Mouse (Mus musculus) layer of hippocampus, adult 2 months (tissue): ENCODE results near the gene Parl. TPM values are rescaled to one million over a fixed set of nuclear protein-coding genes. Genes with fewer than 3 reads are reported as not detected.
A peak's percentile ranks its signal among the peaks of the same experiment; 100 is the strongest.

Experiments used
- DNase-seq, 2 experiments: peaks; one replicate each; pipeline ENCODE4 v3.0.0; 2022; ENCODE audit warnings: low spot score in 2 of 2
- H3K27ac ChIP-seq: fragments of 200-600 bp; 2 replicates; pipeline ENCODE4 v1.8.1; 2022
- H3K4me3 ChIP-seq: fragments of 200-600 bp; 2 replicates; pipeline ENCODE4 v1.8.1; 2022; ENCODE audit warnings: mild to moderate bottlenecking
- CTCF ChIP-seq: fragments of 200-600 bp; conservative IDR thresholded peaks from 2 replicates; pipeline ENCODE4 v1.8.1; 2022; ENCODE audit warnings: antibody characterized with exemption, mild to moderate bottlenecking, moderate library complexity
- total RNA-seq, 2 experiments: library from RNA; stranded (reverse); gene quantifications; 2 replicates each; pipeline ENCODE4 v1.2.3; 2021

Parl gene
- total RNA-seq, 2 experiments from 2014 or later, result 51.4 to 56.4 TPM

DNA sequence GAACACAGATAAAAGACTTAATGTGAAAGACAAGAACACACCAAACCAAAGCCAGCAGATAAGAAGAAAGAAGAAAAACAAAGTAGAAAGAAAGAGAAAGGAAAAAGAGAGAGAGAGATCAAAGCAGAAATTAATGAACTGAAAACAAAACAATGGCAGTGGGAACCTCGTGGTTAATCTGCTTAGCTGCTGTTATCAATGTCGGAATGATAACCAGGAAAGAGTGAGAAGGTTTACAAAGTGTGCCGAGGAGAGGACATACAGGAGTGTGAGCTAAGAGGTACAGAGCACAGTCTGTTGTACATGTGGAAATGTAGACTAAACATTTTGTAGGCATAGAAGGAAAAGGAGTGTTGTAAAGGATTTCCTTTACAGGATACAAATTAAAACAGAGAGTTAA lies 29.2 kb downstream of the Parl start:
- TF ChIP-seq CTCF, result no peak
- H3K27ac ChIP-seq, result no peak overlapping the region
- DNase-seq, result no peak
- no peak overlapping the region for H3K4me3 ChIP-seq

DNA sequence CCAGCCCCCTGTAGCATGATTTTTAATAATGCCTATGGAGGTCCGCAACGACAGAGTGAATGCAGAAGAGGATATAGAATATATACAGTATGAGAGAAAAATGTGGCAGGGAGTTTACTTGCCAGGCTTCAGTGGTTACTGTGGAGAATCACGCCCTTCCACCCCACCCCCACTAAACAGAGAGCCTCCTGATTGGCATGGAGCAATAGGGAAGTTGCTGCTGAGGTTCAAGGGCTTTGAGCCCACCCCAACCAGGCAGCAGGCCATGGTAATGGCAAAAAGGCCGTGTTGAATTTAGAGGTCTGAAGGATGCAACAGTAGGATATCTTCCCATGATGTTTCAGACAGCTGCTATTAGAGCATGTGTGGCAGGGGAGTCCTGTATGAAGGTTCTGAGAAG lies 30.8 kb downstream of the Parl start:
- no peak overlapping the region for H3K4me3 ChIP-seq
- H3K27ac ChIP-seq, result no peak overlapping the region
- TF ChIP-seq CTCF, result no peak
- no peak for DNase-seq

DNA sequence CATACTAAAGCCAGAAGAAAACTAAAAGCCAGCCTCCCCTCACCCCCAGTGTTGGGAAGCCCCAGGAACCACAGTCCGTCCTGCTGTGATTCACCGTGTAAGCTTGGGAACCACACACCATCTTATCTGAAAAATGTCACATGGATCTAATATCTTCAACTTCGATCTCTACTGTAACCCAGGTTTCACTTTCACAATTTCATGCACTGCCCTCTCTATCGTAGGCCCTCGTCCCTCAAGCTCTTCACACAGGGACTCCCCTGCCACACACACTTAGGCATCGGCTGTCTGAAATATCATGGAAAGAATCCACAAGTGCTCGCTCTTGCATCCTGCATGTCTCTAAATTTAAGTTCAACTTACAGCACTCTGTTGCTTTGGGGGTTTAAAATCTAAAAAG lies 37.1 kb downstream of the Parl start:
- TF ChIP-seq CTCF, result no peak
- Histone ChIP-seq H3K27ac (no peak overlapping the region), H3K4me3 (no peak overlapping the region)
- DNase-seq, result no peak

DNA sequence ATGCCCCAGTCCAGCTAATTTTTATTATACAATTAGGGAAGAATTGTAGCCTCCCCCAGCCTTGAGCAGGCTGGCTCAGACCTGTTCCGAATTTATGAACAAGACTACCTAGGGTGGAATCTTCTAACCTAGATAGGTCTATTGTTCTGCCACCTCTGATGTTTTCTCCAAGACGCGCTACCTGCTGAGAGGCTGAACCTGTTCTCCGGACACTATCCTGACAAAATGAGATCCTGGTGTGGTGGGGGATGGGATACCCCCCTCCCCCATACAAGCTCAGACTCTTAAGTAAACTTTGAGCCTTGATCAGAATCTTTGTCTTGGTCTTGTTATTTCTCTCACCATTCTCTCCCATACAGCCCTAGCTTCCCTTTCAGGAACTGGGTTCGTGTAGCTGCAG lies 44.3 kb downstream of the Parl start:
- no peak for TF ChIP-seq CTCF
- Histone ChIP-seq H3K27ac (no peak overlapping the region), H3K4me3 (no peak overlapping the region)
- DNase-seq, result no peak

DNA sequence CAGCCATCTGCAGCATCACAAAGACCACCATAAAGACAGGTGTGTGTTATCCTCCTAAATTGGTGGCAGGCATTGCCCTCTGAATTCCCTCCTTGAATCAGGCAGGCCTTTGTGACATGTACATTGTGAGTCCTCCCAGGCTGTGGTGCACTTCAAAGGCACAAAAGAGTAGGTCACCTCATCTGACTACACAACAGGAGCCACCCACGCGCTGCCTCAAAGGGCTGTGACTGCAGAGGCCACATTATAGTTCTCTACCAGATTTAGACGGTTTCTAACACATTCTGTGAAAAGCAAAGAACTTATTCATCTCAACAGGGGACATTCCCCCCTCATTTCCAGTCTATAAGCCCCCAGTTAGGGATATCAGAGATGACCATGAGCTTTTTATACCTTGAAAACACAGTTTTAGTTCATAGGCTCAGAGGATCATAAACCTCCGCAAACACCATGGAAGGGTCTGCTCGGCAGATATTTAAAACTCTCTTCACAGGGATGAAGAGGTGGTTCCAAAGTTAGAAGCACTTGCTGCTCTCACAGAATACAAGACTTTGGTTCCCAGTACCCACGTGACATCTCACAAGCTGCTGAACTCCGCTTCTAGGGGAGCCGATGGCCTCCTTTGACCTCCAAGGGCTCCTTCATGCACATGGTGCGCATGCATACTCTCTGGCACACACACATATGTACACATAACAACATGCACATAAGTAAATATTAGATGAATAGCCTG lies 53.6 kb downstream of the Parl start:
- no peak for TF ChIP-seq CTCF
- Histone ChIP-seq H3K4me3 (no peak overlapping the region), H3K27ac (no peak overlapping the region)
- DNase-seq, result no peak

DNA sequence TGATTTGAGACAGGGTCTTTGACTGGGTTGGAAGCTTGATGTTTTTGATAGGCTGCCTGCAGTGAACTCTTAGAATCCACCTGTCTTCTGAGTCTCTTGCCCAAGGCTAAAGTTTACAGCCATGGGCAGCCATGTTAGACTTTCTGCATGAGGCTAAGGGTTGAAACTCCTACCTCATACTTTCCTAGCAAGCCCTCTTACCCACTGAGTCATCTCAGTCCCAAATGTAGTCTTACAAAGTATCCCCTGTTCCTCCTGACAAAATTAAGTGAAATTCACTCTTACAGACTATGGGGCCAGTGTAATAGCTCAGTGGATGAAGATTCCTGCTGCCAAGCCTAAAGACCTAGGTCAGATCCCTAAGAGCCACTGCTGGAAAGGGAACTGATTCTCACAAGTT lies 55.1 kb downstream of the Parl start:
- TF ChIP-seq CTCF, result no peak
- no peak for DNase-seq
- H3K4me3 ChIP-seq, result no peak overlapping the region
- no peak overlapping the region for H3K27ac ChIP-seq

DNA sequence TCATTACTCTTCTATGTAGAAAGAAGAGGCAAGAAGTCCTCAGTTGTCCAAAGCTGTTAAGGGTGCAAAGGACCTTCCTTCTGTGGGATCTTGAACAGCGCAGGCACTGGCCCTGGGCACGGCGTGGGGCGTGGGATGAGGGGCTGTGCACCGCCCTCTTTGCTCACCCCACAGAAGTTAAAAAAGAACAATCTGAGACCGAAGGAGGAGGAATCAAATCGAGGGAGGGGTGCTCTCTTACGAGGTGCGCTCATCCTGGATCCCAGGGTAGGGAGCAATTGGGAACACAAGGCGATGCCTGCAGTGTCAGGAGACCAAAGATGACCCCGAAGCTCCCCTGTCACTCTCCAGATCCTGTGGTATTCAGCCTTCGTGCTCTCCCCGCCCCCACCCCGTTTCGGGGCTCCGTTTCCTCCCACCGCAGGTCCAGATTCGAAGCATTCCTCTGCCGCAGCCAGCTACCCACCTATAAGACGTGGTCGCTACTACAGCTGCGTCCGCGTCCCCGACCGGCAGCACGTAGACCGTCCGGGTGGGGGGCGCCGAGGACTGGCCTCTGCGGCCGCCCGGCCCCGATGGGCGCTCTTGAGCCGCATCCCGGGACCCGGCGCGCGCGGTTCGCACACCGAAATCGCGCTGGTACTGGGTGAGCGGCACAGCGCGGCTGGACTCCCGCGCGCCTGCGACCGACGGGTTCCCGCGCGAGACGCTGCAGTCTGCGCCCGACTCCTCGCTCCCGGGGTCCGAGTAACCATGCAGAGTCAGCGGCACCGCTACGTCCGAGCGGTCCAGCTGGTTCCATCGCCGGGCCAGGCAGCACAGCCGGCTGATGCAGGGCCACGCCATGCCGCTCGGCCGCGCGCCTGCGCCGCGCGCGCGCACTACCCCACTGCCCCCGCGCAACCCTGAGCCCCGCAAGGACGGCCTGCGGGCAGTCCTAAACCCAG lies 61.4 kb downstream of the Parl start, which contains the start of gene Map6d1:
Gene Map6d1, minus strand, starts transcription at position 891 of the 947 bp plus-strand sequence.
- DNase-seq, result peak; percentile 47 to 66
- Histone ChIP-seq H3K27ac (peak within 1 kb of the TSS; percentile 97), H3K4me3 (peak within 1 kb of the TSS; percentile 89)
- no peak for TF ChIP-seq CTCF

DNA sequence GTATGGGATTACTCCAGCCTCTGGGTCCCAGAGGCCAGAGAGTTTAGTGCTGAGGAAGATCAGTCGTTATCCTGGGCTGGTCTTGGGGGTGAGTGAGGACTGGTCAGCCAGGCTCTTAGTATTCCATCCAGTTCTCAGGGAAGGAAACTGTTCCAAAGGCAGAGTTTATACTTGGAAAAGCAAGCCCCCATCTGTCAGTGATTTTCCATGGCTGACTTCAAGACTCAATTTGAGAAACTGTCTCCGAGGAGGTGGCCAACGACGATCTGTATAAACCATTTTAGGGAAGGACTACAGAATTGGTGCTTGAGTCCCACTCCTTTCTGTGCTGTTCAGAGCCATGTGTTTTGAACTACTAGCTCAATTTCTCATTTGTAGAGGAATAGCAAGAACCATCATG lies 63.5 kb downstream of the Parl start:
- Histone ChIP-seq H3K27ac (peak overlapping the region; percentile 97), H3K4me3 (no peak overlapping the region)
- no peak for TF ChIP-seq CTCF
- DNase-seq, result no peak

DNA sequence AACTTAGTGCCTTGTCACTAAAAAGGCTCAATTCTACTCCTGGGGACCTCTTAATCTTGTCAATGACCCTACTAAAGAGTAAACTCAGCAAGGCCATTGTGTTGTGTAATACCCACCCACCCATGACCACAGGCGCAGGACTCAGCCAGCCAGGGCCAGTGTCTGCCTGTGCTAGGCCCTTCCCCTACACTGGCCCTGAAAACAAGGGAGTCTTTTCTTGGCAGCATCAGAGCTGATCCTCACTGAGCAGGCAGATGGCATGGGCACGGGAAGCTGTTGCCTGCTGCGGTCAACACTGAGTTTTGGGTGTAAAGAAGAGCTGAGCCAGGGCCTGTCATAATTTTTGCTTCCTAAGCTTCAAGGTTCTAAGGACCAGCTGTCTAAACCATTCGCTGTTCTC lies 64.8 kb downstream of the Parl start:
- Histone ChIP-seq H3K27ac (peak overlapping the region; percentile 97), H3K4me3 (no peak overlapping the region)
- no peak for TF ChIP-seq CTCF
- DNase-seq, result peak in 1 of 2 experiments; percentile 46

DNA sequence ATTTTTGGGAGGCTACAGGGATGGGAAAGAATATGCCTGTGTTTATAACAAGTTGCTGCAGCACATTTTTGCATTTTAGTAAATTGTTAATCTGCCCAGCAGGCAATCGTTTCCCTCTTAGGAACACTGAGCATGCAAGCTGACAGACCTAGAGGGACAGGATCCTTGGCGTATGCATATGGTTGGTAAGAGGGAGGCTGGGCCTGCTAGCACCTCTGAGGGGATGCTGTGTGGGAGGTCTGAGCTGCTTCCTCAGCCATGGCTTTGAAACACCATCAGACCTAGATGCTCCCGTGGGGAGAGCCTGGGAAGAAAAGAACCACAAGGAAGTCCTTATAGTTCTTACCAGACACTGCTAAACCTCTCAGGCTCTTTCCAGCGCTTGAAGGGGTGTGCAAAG lies 67.8 kb downstream of the Parl start:
- no peak for TF ChIP-seq CTCF
- peak overlapping the region; percentile 75 for H3K27ac ChIP-seq
- DNase-seq, result no peak
- no peak overlapping the region for H3K4me3 ChIP-seq

Other genes starting within 250 kb of the Parl start
- gene Klhl24, start 204.8 kb downstream of the Parl start, total RNA-seq, result 10 to 100 TPM; 72.4 to 89.3 TPM
- 10 to 100 TPM; 38.7 to 42.3 TPM for gene Yeats2, start 161.3 kb downstream of the Parl start, total RNA-seq
- gene Map6d1, start 61.0 kb downstream of the Parl start, total RNA-seq, result 10 to 100 TPM; 31.9 to 35.2 TPM
- not detected for gene Cyp2ab1, start 23.0 kb upstream of the Parl start, total RNA-seq
- gene Abcc5, start 124.0 kb upstream of the Parl start, total RNA-seq, result 100 to 1,000 TPM; 220 to 244 TPM
- gene Eif2b5, start 196.4 kb upstream of the Parl start, total RNA-seq, result 10 to 100 TPM; 48.9 to 50.4 TPM
- 10 to 100 TPM; 56.5 to 56.9 TPM for gene Dvl3, start 214.6 kb upstream of the Parl start, total RNA-seq
- 100 to 1,000 TPM; 712 to 736 TPM for gene Ap2m1, start 233.1 kb upstream of the Parl start, total RNA-seq
- 10 to 100 TPM; 85.1 to 93.0 TPM for gene Abcf3, start 246.2 kb upstream of the Parl start, total RNA-seq